Mouse (Mus musculus) gastrocnemius, postnatal 4 days (tissue): Measurements from ENCODE around the gene Gm5773. TPM values are rescaled to one million over a fixed set of nuclear protein-coding genes. Genes with fewer than 3 reads are reported as not detected.
"Not testable (repeated sequence)": the region's sequence is repeated elsewhere in the genome, so short reads cannot be mapped to it uniquely, and the experiment has no call there.

Experiments used
- DNase-seq, 2 experiments: peaks; one replicate each; pipeline ENCODE4 v3.0.0; 2021 to 2022; ENCODE audit warnings: low spot score in 2 of 2, mixed read lengths in 2 of 2
- long read RNA-seq, 2 experiments: library from polyadenylated mRNA; stranded (forward); transcript quantifications; one replicate each; pipeline ENCODE4 v2.0.0; 2021
- total RNA-seq, 2 experiments: library from RNA; stranded (reverse); gene quantifications; 2 replicates each; pipeline ENCODE4 v1.2.3; 2021

Gene Gm5773
- total RNA-seq = not detected
- long read RNA-seq, experiment 1 = 0 reads
- long read RNA-seq, experiment 2 = 0 reads

DNA sequence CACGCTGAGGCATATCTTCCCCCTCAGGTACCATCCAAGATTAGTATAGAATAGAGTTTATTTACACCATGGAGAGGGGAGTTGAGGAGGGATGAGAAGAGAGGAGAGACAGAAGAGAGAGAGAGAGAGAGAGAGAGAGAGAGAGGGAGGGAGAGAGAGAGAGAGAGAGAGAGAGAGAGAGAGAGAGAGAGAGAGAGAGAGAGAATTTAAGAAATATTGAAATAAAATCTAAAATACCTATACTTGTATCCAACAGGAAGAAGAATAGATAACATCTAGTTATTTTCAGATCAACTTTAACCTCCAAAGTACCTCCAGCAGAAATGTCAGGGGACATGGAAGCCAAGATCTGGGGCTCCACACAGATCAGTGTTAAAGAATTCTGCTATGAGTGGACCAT, at the start of gene Gm5773:
TSS of gene Gm5773 (plus strand) at position 301 of the 400 bp plus-strand sequence.
- not testable (repeated sequence) for DNase-seq

DNA sequence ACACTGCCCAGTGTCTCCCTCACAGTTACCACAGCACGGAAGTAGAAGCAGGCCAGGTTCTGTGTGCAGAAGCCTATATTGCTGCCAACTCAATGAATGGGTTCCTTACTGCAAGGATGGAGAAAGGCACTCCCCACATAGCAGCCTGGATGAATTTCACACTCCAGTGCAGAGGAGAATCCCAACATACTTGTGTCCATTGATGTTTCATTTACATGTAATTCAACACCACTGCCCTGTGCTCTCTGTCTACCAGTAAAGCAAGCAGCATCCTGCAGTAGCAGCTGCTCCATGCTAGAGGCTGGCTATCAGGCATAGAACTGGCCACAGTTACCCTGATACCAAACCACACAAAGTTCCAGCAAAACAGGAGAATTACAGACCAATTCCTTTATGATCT, 27.3 kb upstream of the Gm5773 start:
- DNase-seq = not testable (repeated sequence)

DNA sequence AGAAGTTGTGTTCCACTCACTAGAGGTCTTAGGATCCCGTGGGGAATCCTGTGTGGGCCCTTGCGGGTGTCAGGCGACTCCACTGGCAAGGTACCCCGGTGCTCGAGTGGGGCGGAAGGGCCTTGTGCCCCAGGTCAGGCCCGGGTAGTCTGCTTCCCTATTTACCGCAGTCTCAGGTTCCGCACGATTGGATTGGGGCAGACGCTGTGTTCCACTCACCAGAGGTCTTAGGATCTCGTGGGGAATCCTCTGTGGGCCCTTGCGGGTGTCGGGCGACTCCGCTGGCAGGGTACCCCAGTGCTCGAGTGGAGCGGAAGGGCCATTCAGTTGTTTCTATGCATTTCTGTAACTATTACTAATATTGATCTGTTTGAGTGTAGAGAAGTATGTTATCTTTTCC, 18.8 kb upstream of the Gm5773 start:
- DNase-seq = not testable (repeated sequence)

DNA sequence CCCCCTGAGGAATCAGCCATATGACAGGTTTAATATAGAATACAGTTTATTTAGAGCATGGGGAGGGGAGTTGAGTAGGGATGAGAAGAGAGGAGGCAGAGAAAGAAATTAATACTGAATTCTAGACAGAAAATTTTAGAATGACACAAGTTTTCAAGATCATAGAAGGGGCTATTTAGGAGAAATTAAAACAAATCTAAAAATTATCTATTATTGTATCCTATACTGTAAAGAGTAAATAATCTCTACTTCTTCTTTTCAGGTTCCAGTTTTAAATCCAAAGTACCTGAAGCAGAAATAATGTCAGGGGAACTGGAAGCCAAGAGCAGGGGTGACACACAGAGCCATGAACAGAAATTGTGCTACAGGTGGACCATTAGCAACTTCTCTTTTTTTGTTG, 23.3 kb downstream of the Gm5773 start, which contains the start of gene Tdpoz4:
TSS of gene Tdpoz4 (plus strand) at position 301 of the 400 bp plus-strand sequence.
- not testable (repeated sequence) for DNase-seq

DNA sequence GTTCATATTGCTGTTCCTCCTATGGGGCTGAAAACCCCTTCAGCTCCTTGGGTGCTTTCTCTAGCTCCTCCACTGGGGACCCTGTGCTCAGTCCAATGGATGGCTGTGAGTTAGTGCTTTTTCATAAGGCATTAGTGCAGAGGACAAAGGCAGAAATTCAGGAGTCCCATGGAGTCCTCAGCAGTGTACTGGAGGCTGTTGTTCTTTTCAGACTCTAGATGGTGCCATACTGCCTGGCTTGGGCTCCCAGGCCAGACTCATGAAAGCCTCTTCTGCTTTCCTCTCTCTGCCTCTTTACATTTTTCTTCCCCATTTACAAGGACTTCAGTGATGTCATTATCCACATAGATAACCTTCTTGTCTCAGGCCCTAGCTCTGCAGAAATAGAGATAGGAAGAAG, 40.5 kb downstream of the Gm5773 start:
- DNase-seq = not testable (repeated sequence)

Other genes with a start within 250 kb of the Gm5773 start
- gene S100a10, start 217.9 kb upstream of the Gm5773 start, total RNA-seq = 100 to 1,000 TPM; 290 to 327 TPM
- gene Tdpoz2, start 120.3 kb upstream of the Gm5773 start, total RNA-seq = not detected
- gene Tdpoz1, start 96.7 kb upstream of the Gm5773 start, total RNA-seq = not detected
- not detected for gene Gm37596, start 79.9 kb upstream of the Gm5773 start, total RNA-seq
- gene Tdpoz4, start 23.4 kb downstream of the Gm5773 start, total RNA-seq = not detected
- gene Tdpoz3, start 53.0 kb downstream of the Gm5773 start, total RNA-seq = not detected
- not detected for gene Gm9117, start 170.5 kb downstream of the Gm5773 start, total RNA-seq
- not detected for gene Tdpoz5, start 188.3 kb downstream of the Gm5773 start, total RNA-seq